Mouse (Mus musculus): ENCODE measurements at regions not wholly inside any gene's neighbourhood (a gene's known extent, or its start where the extent isn't known, plus 50 kb on each side); places are given as distances from the start of the nearest gene placed in this dataset.

GRCm38 (mm10) chr1:168631979-168632378 lies 199.9 kb upstream of the Pbx1 start:
- TF ChIP-seq CTCF (IDR thresholded peaks at IDR 0.05; ENCODE audit: control insufficient read depth, insufficient read depth, insufficient read length) (no peak), MAX (IDR thresholded peaks at IDR 0.05) (no peak), USF1 (IDR thresholded peaks at IDR 0.05; ENCODE audit: low read depth) (no peak), CEBPB (IDR thresholded peaks at IDR 0.05; ENCODE audit: low read depth) (no peak), MYOG (IDR thresholded peaks at IDR 0.05; ENCODE audit: control insufficient read depth, extremely low read depth, insufficient read length) (no peak), MYOD1 (IDR thresholded peaks at IDR 0.05; ENCODE audit: control insufficient read depth, insufficient read length, low read depth) (no peak), FOSL1 (IDR thresholded peaks at IDR 0.05; ENCODE audit: insufficient read depth, low read length, poor library complexity, severe bottlenecking) (no peak)
